Mouse (Mus musculus) liver, embryonic 13.5 days (tissue): Measurements from ENCODE around the gene C1rl. TPM values are rescaled to one million over a fixed set of nuclear protein-coding genes. Genes with fewer than 3 reads are reported as not detected.

Experiments used
- ATAC-seq: fragments of 200-750 bp; cut with Nextera tagmentation; 2 replicates; pipeline ENCODE4 v1.8.0; 2017; ENCODE audit warnings: low read depth, mild to moderate bottlenecking, moderate number of reproducible peaks, moderate library complexity
- DNase-seq: peaks from one replicate; pipeline ENCODE4 v3.0.0; 2022
- H3K27ac ChIP-seq: fragments of 300-500 bp; sonication (generic); 2 replicates; pipeline ENCODE4 v1.5.1; 2015; ENCODE audit warnings: moderate library complexity, mild to moderate bottlenecking, inconsistent platforms
- H3K27me3 ChIP-seq: fragments of 300-500 bp; sonication (generic); 2 replicates; pipeline ENCODE4 v1.6.1; 2015; ENCODE audit warnings: mild to moderate bottlenecking, inconsistent platforms
- H3K36me3 ChIP-seq: fragments of 300-500 bp; sonication (generic); 2 replicates; pipeline ENCODE4 v1.6.1; 2015; ENCODE audit warnings: mild to moderate bottlenecking, inconsistent platforms
- H3K4me1 ChIP-seq: fragments of 300-500 bp; sonication (generic); replicated peaks from 2 replicates; pipeline ENCODE4 v1.6.1; 2015; ENCODE audit warnings: inconsistent platforms
- H3K4me2 ChIP-seq: fragments of 300-500 bp; sonication (generic); 2 replicates; pipeline ENCODE4 v1.6.1; 2015; ENCODE audit warnings: inconsistent platforms, mild to moderate bottlenecking, moderate library complexity
- H3K4me3 ChIP-seq: fragments of 300-500 bp; sonication (generic); replicated peaks from 2 replicates; pipeline ENCODE4 v1.5.1; 2015; ENCODE audit warnings: mild to moderate bottlenecking, inconsistent platforms
- H3K9ac ChIP-seq: fragments of 300-500 bp; sonication (generic); 2 replicates; pipeline ENCODE4 v1.6.1; 2015; ENCODE audit warnings: mild to moderate bottlenecking, inconsistent platforms
- H3K9me3 ChIP-seq: fragments of 300-500 bp; sonication (generic); replicated peaks from 2 replicates; pipeline ENCODE4 v1.6.1; 2016; ENCODE audit warnings: inconsistent platforms
- WGBS: fragments of 180-500 bp; shearing (Covaris S2); methylation state at CpG from one replicate; pipeline ENCODE4 v1.1.7; 2015; ENCODE audit not compliant: insufficient replicate concordance; 5-methylcytosine and 5-hydroxymethylcytosine counted together
- polyA plus RNA-seq: library from polyadenylated mRNA; unstranded; fragments of >200 nt; fragmentation: Nextera tagmentation; extraction: Ambion mirVana; gene quantifications from 2 replicates; pipeline ENCODE4 v1.2.1, GENCODE M21; 2015

The C1rl gene
- 6.1 and 7.0 TPM in 2 replicates for polyA plus RNA-seq

DNA sequence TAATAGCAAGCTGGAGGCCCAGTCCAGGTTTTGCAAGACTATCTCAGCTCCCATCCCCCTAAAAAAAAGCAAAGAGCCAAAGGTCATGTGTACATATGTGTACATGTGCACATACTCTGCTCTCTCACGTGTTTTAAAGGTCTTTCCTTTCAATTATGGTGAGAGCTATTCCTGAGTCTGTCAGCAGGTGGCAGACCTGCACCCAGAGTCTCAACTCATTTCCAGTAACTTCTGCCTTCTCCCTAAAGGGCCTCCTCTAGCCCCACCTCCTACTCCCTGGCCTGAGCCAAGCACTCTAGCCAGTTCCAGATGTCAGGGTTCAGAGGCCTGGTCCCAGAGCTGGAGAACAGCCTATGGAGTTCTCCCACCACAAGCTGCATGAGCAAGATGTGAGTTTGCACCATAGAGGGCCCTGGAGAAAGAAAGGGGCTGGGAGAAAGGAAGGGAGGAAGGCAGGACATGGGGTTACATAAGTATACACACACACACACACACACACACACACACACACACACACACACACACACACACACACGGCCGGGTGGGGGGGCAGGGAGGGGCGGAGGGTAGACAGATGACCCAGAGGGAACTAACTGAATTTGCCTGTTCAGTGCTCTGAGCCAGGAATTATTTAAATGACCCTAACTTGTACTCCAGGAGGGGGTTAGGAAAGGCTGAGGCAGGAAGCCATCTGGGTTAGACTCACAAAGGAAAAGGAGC is at the start of gene C1rl:
Gene C1rl, plus strand, starts transcription at position 272 of the 720 bp plus-strand sequence.
- peaks cover 29% of the 10 kb centered on the region for H3K4me1 ChIP-seq
- H3K9me3 ChIP-seq: no peaks in the 10 kb centered on the region
- peak within 1 kb of the TSS; percentile 80 for H3K27ac ChIP-seq
- no peaks in the 10 kb centered on the region for H3K36me3 ChIP-seq
- WGBS: 4% methylated on average over 4 of the region's 4 CpGs
- H3K4me3 ChIP-seq: peak within 1 kb of the TSS; percentile 12
- peak; percentile 87 for ATAC-seq
- DNase-seq: peak; percentile 77
- peak within 1 kb of the TSS; percentile 47 for H3K4me2 ChIP-seq
- H3K9ac ChIP-seq: peak within 1 kb of the TSS; percentile 50
- H3K27me3 ChIP-seq: no peaks in the 10 kb centered on the region

DNA sequence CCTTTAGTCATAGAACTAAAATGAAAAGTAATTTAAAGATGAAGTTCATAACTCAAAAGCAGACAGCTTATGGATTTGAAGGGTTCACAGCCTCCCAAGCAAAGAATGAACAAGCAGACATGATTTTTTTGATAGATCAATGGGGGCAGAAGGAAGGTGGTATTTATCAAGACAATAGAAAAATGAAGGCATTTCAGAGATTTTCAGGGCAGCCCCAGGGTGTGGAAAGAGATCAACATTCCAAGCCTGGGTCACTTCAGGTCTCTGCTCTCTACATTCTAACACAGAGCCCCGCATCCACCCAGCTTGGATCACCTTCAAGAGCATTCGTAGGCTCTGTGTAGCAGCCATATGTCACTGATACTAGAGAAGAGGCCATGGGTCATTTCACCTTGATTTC is 49.6 kb upstream of the C1rl start:
- Histone ChIP-seq H3K27me3 (no peaks in the 10 kb centered on the region), H3K27ac (no peak overlapping the region), H3K9me3 (no peaks in the 10 kb centered on the region), H3K4me3 (no peak overlapping the region), H3K4me2 (no peak overlapping the region), H3K9ac (no peak overlapping the region), H3K36me3 (no peaks in the 10 kb centered on the region), H3K4me1 (no peaks in the 10 kb centered on the region)
- ATAC-seq: no peak
- DNase-seq: no peak
- 73% methylated on average over 2 of the region's 2 CpGs for WGBS

DNA sequence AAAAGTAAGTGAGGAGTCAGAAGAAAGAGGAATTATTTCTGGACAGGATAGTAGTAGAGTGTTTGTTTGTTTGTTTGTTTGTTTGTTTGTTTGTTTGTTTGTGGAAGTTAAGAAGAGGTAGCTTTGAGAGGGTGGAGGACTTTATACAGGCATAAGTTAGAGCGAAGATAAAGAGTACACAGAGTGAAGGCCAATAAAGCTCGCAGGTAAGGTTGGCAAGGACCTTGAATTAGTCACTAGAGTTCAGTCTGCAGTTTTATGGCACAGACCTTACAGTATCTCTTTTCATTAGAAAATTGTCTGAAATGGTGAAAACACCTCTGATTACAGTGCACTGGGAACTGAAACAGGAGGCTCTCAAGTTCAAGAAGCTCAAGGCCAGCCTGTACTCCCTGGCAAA is 46.9 kb upstream of the C1rl start:
- Histone ChIP-seq H3K4me2 (no peak overlapping the region), H3K9ac (no peak overlapping the region), H3K4me3 (no peak overlapping the region), H3K27ac (no peak overlapping the region), H3K4me1 (peaks cover 18% of the 10 kb centered on the region), H3K36me3 (no peaks in the 10 kb centered on the region), H3K9me3 (no peaks in the 10 kb centered on the region), H3K27me3 (no peaks in the 10 kb centered on the region)
- ATAC-seq (no peak), DNase-seq (no peak)
- WGBS: 81% methylated on average over 2 of the region's 2 CpGs

DNA sequence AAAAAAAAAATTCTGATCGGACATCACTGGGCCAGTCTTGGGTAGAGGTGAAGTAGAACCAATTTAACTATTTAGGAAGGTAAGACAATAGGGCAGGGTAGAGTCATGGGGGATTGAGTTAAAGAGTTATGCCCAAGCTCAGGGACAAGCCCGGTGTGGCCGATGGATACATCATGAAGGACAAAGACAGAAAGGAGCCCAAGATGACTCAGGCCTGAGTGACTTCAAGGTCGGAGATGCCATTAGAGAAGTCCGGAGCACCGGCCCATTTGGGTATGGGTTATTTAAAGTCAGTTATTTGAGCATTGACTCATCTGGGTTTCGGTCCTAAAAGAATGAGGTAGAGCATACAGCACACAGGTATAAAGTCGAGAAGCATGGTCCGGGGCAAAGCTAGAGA is 46.5 kb upstream of the C1rl start:
- 79% methylated on average over 9 of the region's 9 CpGs for WGBS
- peaks cover 22% of the 10 kb centered on the region for H3K4me1 ChIP-seq
- H3K9ac ChIP-seq: no peak overlapping the region
- no peak overlapping the region for H3K4me2 ChIP-seq
- no peak overlapping the region for H3K4me3 ChIP-seq
- ATAC-seq: no peak
- DNase-seq: no peak
- H3K9me3 ChIP-seq: no peaks in the 10 kb centered on the region
- no peaks in the 10 kb centered on the region for H3K36me3 ChIP-seq
- no peak overlapping the region for H3K27ac ChIP-seq
- no peaks in the 10 kb centered on the region for H3K27me3 ChIP-seq

DNA sequence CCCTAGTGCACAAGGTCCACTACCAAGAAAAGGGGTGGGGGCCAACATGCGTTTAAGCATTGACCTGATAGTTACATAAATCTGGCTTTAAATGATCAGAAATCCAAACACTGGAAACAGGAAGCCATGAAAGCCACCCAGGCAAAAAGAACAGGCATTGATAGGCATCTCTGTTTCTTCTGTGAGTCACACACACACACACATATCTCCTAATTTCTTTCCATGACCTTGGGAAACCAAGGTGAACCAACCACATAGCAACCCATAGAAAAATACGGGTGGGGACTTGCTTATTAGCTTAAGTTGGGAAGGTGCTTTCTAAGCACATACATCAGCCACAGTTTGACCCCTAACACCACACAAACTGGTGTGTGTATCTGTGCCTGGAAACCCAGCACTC is 45.6 kb upstream of the C1rl start:
- H3K4me1 ChIP-seq: peaks cover 31% of the 10 kb centered on the region
- no peak overlapping the region for H3K27ac ChIP-seq
- H3K9me3 ChIP-seq: no peaks in the 10 kb centered on the region
- H3K27me3 ChIP-seq: no peaks in the 10 kb centered on the region
- H3K4me2 ChIP-seq: no peak overlapping the region
- H3K36me3 ChIP-seq: no peaks in the 10 kb centered on the region
- no peak overlapping the region for H3K4me3 ChIP-seq
- no peak overlapping the region for H3K9ac ChIP-seq
- 62% methylated on average over 2 of the region's 2 CpGs for WGBS
- no peak for ATAC-seq
- no peak for DNase-seq

DNA sequence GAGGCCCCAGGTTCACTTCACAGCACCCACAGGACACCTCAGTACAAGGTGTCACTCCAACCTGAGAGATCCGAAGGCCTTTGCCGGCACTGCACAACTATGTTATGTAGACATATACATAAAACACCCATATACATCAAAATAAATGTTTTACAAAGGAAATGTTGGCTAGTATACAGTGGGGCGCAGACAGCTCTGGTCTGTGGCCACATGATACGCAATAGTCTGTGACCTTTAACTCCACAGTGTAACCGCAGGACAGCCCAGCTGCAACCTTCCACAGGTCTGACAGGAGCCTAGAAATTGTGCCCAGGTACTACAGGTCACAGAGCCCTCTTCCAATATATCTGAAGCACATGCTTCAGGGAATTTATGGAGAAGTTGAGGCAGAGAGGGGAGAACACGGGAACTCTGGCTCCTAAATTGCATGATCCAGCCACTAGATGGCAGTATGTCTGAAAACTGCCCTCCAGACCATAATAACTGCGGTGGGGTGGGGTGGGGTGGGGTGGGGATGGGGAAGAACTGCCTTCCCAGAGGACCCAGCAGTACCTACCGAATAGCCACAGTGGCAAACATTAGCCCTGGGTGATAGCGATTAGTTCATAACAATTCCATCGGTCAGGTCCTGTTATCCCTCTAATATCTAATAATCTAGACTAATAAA is 44.6 kb upstream of the C1rl start:
- 60% methylated on average over 10 of the region's 10 CpGs for WGBS
- Histone ChIP-seq H3K4me2 (no peak overlapping the region), H3K9me3 (no peaks in the 10 kb centered on the region), H3K36me3 (no peaks in the 10 kb centered on the region), H3K27ac (no peak overlapping the region), H3K4me1 (peaks cover 41% of the 10 kb centered on the region), H3K9ac (no peak overlapping the region), H3K27me3 (no peaks in the 10 kb centered on the region), H3K4me3 (no peak overlapping the region)
- DNase-seq (no peak), ATAC-seq (no peak)

DNA sequence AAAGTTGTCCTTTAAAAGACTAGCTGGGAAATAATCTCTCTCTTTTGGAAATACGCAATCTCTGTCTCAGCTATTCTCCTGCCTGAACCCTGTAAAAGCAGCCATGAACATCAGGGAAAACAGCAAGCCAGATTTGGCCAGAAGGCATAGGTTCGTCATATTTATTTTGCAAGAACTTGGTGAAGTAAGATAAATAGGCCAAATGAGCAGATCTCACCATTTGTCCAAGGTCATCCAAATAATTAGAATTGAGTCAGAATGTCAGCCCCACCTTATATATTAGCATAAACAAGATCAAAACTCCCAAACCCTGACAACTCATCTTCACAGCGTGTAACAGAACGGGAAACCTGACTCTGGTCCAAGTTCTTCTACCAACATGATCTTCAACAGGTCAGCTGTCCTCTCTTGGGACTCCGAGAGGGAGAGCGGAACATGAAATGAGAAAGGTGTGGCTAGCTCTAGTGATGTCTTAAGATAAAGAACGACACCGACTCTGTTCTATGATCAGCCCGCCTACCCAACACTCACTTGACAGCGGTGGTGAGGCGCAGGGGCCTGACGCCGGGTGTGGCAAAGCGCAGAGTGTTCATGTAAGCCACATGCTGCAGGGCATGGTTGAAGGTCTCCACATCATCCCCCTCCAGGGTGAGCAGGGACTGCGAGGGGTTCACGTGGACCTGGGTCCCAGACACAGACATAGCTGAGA is 43.8 kb upstream of the C1rl start:
- Histone ChIP-seq H3K27me3 (no peaks in the 10 kb centered on the region), H3K4me2 (no peak overlapping the region), H3K9me3 (no peaks in the 10 kb centered on the region), H3K27ac (no peak overlapping the region), H3K4me3 (no peak overlapping the region), H3K36me3 (no peaks in the 10 kb centered on the region), H3K9ac (no peak overlapping the region), H3K4me1 (peaks cover 47% of the 10 kb centered on the region)
- DNase-seq: no peak
- WGBS: 68% methylated on average over 16 of the region's 16 CpGs
- 0 out of 2 replicates have a peak, but pooled peaks have one; percentile 16 for ATAC-seq

DNA sequence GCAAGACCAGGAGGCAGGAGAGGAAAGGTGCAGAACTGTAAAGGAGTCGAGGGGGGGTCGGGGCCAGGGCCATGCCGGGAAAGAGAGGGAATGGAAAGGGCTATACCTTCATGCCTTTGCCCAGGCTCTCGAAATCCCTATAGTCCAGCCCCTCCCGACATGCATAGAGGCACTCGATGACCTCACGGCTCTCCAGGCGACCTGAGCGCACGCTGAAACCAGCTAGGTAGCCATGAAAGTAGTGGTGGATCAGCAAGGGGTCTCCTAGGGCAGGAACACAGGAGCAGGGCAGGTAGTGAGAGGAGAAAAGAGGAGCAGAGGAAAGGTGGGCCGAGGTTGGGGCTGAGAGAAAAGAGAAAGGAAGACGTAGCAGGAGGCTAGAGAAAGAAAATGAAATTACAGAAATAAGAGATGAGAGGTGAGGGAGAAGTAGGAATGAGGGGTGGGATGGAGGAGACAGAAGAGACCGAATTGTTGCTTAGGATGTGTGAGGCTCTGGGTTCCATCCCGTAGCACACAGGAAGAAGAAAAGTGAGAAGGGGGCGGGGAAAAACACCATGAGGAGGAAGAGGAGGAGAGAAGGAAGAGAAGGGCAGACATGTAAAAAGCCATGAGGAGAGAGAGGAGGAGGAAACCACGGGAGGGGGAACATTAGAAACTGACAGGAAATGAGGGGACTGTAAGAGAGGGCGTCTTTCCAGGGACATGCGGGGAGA is 43.1 kb upstream of the C1rl start:
- H3K9me3 ChIP-seq: no peaks in the 10 kb centered on the region
- DNase-seq (no peak), ATAC-seq (no peak)
- no peak overlapping the region for H3K4me2 ChIP-seq
- H3K9ac ChIP-seq: no peak overlapping the region
- WGBS: 65% methylated on average over 18 of the region's 18 CpGs
- H3K4me1 ChIP-seq: peaks cover 47% of the 10 kb centered on the region
- no peak overlapping the region for H3K27ac ChIP-seq
- no peaks in the 10 kb centered on the region for H3K36me3 ChIP-seq
- H3K27me3 ChIP-seq: no peaks in the 10 kb centered on the region
- H3K4me3 ChIP-seq: no peak overlapping the region

DNA sequence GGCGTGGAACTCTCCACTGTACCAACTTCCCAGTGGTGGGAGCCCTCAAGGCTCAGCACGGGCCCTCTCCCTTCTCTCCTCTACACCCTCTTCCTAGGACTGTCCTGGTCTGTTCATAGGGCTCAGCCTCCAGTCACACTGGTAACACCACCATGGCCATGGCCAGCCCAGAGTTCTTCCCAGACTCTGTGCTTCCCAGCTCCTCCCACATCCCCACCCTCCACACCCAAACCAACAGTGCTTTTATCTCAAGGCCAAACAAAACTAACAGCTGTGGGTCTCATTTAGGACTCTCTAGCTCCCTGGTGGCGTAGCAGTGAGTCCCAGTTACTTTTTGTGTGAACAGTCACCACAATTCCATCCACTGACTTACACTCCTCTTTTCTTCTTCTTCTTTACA is 40.9 kb upstream of the C1rl start:
- DNase-seq (no peak), ATAC-seq (peak; percentile 81)
- H3K9me3 ChIP-seq: no peaks in the 10 kb centered on the region
- no peak overlapping the region for H3K4me3 ChIP-seq
- H3K36me3 ChIP-seq: no peaks in the 10 kb centered on the region
- peak overlapping the region; percentile 34; the same call in 1 of the 2 replicates for H3K9ac ChIP-seq
- WGBS: 42% methylated on average over 3 of the region's 3 CpGs
- peak overlapping the region; percentile 17 for H3K4me2 ChIP-seq
- H3K27ac ChIP-seq: peak overlapping the region; percentile 10
- peaks cover 47% of the 10 kb centered on the region for H3K4me1 ChIP-seq
- no peaks in the 10 kb centered on the region for H3K27me3 ChIP-seq

DNA sequence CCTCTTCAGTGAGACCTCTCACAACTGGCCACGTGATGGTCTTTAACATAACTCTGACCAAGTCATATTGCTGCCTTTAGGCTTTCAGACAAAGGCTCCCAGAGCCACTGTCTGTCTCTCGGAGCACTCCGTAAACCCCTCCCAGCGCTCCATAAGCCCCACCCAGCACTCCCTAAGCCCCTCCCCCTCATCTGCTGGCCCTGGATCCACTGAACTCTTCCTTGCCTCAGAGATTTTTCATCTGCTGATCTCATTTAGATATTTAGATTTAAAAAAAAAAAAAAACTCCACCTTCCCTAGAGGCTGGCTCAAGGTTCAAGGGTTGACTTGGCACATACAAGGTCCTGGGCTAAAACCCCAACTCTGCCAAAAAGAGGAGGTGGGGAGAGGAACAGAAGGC is 39.2 kb upstream of the C1rl start:
- Histone ChIP-seq H3K4me1 (peaks cover 47% of the 10 kb centered on the region), H3K9me3 (no peaks in the 10 kb centered on the region), H3K27ac (no peak overlapping the region), H3K4me3 (no peak overlapping the region), H3K9ac (no peak overlapping the region), H3K27me3 (no peaks in the 10 kb centered on the region), H3K4me2 (no peak overlapping the region), H3K36me3 (no peaks in the 10 kb centered on the region)
- no peak for DNase-seq
- 53% methylated on average over 4 of the region's 4 CpGs for WGBS
- ATAC-seq: no peak

DNA sequence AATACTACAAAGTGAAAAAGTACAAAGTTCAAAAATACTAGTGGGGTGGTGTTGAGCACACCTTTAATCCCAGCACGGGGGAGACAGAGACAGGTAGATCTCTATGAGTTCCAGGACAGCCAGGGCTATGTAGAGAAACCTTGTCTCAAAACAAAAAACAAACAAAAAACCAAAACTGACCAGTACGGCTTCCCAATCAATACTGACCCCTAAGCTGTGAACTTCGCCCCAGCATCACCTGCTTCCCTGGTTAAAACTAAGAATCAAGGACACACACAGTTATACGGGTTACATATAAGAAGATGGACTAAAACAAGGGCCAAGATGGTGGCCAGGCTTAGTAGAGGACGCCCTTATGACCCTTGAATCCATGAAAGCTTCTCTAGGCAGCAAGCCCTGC is 36.7 kb upstream of the C1rl start:
- ATAC-seq (no peak), DNase-seq (no peak)
- H3K4me2 ChIP-seq: no peak overlapping the region
- H3K27me3 ChIP-seq: no peaks in the 10 kb centered on the region
- H3K4me1 ChIP-seq: peaks cover 36% of the 10 kb centered on the region
- no peak overlapping the region for H3K9ac ChIP-seq
- H3K4me3 ChIP-seq: no peak overlapping the region
- WGBS: 80% methylated on average over 5 of the region's 5 CpGs
- H3K9me3 ChIP-seq: no peaks in the 10 kb centered on the region
- no peaks in the 10 kb centered on the region for H3K36me3 ChIP-seq
- H3K27ac ChIP-seq: no peak overlapping the region
